Mouse (Mus musculus) olfactory bulb, adult 2 months (tissue): ENCODE results near the gene Soat1.

Experiments used
- CTCF ChIP-seq: fragments of 200-500 bp; IDR thresholded peaks from 2 replicates; pipeline ENCODE4 v1.5.1; 2012; ENCODE audit warnings: low read depth, mild to moderate bottlenecking, low read length, moderate library complexity; ENCODE audit not compliant: insufficient read depth
- POLR2A ChIP-seq: fragments of 200-500 bp; IDR thresholded peaks from 2 replicates; pipeline ENCODE4 v1.6.1; 2012; ENCODE audit warnings: mild to moderate bottlenecking, low read depth, low read length, moderate library complexity; ENCODE audit not compliant: insufficient read depth

DNA sequence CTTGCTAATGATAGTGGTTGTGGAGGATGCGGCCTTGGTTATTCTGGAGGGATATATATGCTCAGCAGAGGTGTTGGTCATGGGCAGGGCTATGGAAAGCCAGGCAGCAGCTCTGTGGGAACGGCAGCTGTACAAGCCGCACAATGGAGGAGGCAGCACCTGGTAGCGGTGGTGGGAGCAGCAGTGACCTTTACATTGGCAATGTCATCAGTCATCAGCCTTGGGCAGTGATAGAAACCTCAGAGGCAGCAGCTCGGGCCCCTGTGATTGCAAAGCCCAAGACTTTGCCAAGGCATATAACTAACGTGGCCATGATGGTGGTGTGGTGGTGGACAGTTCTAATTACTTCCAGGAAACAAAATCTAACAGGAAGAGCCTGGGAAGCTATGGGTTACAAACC, 50.6 kb downstream of the Soat1 start:
- TF ChIP-seq CTCF: no peak
- TF ChIP-seq POLR2A: no peak
